Mouse (Mus musculus) myocyte (in vitro differentiated cells): ENCODE results near the gene Teddm1b.

Source experiments
- MYOG ChIP-seq, 3 experiments: IDR thresholded peaks; one replicate each; pipeline ENCODE4 v1.6.1; 2011; ENCODE audit warnings: control low read depth in 2 of 3, low read depth in 2 of 3, mild to moderate bottlenecking in 2 of 3; ENCODE audit not compliant: insufficient read length in 2 of 3, control insufficient read depth in 1 of 3, insufficient read depth in 1 of 3
- POLR2A ChIP-seq: IDR thresholded peaks from one replicate; pipeline ENCODE4 v1.6.1; 2011; ENCODE audit warnings: low read depth, mild to moderate bottlenecking, control low read depth, moderate library complexity; ENCODE audit not compliant: insufficient read length
- TCF12 ChIP-seq: IDR thresholded peaks from one replicate; pipeline ENCODE4 v1.6.1; 2011; ENCODE audit warnings: mild to moderate bottlenecking, control low read depth; ENCODE audit not compliant: poor library complexity, insufficient read depth, severe bottlenecking
- USF1 ChIP-seq: IDR thresholded peaks from one replicate; pipeline ENCODE4 v1.6.1; 2011; ENCODE audit warnings: low read depth, mild to moderate bottlenecking, control low read depth, moderate library complexity

DNA sequence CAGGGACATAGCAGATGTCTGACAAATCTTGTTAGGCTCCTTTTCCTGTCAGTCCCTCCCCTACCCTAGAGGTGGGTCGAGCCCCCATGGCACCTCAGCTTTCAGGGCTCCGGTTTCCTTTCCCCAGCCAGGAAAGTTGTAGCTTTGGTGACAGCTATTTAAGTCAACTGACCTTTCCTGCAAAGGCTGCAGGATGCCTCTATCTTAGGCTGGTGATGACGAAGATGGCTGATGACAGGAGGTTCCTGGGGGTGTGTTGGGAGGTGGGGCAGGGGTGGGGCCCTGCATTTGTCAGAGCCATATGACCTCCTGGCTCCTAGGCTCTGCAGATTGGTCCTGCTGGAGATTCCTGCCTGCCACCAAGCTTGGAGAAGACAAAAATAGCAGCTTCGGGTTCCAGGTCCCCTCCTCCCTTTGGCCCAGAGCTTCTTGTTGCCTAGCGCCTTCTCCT is 48.5 kb downstream of the Teddm1b start:
- no peak for TF ChIP-seq USF1
- no peak for TF ChIP-seq MYOG (IDR thresholded peaks at IDR 0.05; ENCODE audit: control insufficient read depth in 1 of 3, insufficient read depth in 1 of 3, insufficient read length in 2 of 3, low read depth in 2 of 3)
- no peak for TF ChIP-seq TCF12
- no peak for TF ChIP-seq POLR2A
